Mouse (Mus musculus): ENCODE results near the gene Akap6. TPM values are rescaled to one million over a fixed set of nuclear protein-coding genes. Genes with fewer than 3 reads are reported as not detected.

Gene Akap6
- total and polyA plus RNA-seq, 3 experiments: not detected

GRCm38 (mm10) chr12:53028926-53029325 lies 329.7 kb downstream of the Akap6 start:
- Histone ChIP-seq H3K27ac (ENCODE audit: control insufficient read depth, low read depth, low read length) (no peak overlapping the region), H3K4me3 (ENCODE audit: control insufficient read depth in 1 of 2, insufficient read depth in 1 of 2, low read depth in 2 of 2, low read length in 2 of 2) (no peak overlapping the region), H3K4me1 (ENCODE audit: control insufficient read depth in 1 of 2, insufficient read depth in 2 of 2, low read length in 2 of 2) (no peaks in the 10 kb centered on the region), H3K9me3 (replicated peaks; ENCODE audit: insufficient read depth, low read length) (no peaks in the 10 kb centered on the region), H3K27me3 (ENCODE audit: control insufficient read depth in 1 of 2, insufficient read depth in 2 of 2, low read length in 2 of 2) (no peaks in the 10 kb centered on the region), H3K79me2 (ENCODE audit: control insufficient read depth, insufficient read depth, low read length, poor library complexity) (no peaks in the 10 kb centered on the region), H3K9ac (ENCODE audit: control insufficient read depth, low read depth, low read length, poor library complexity, severe bottlenecking) (no peak overlapping the region), H3K36me3 (ENCODE audit: control insufficient read depth in 1 of 2, insufficient read depth in 2 of 2, low read length in 2 of 2) (no peaks in the 10 kb centered on the region)
- TF ChIP-seq ELF1 (IDR thresholded peaks at IDR 0.05; ENCODE audit: low read depth, low read length) (no peak), GATA1 (IDR thresholded peaks at IDR 0.05; ENCODE audit: low read depth, low read length) (no peak), CTCF (IDR thresholded peaks at IDR 0.05 in 2 of 3, conservative IDR thresholded peaks at IDR 0.05 in 1 of 3; ENCODE audit: control insufficient read depth in 1 of 3, insufficient read depth in 1 of 3, low read depth in 2 of 3, low read length in 3 of 3, poor library complexity in 1 of 3, severe bottlenecking in 1 of 3) (no peak), NELFE (IDR thresholded peaks at IDR 0.05; ENCODE audit: low read depth, low read length) (no peak), NRF1 (IDR thresholded peaks at IDR 0.05; ENCODE audit: insufficient read depth, low read depth, low read length, poor library complexity, severe bottlenecking) (no peak), USF1 (IDR thresholded peaks at IDR 0.05; ENCODE audit: low read depth, low read length) (no peak), RCOR1 (IDR thresholded peaks at IDR 0.05; ENCODE audit: low read depth, low read length) (no peak), TAL1 (IDR thresholded peaks at IDR 0.05; ENCODE audit: low read length) (no peak), POLR2AphosphoS5 (IDR thresholded peaks at IDR 0.05; ENCODE audit: borderline replicate concordance, low read depth, low read length) (no peak), JUND (IDR thresholded peaks at IDR 0.05; ENCODE audit: low read depth, low read length) (no peak), RAD21 (IDR thresholded peaks at IDR 0.05; ENCODE audit: low read depth, low read length) (no peak), MAFK (IDR thresholded peaks at IDR 0.05; ENCODE audit: borderline replicate concordance, low read depth, low read length) (no peak)
- DNase-seq (ENCODE audit: low read depth, low spot score): no peak

GRCm38 (mm10) chr12:53029910-53030309 lies 330.7 kb downstream of the Akap6 start:
- Histone ChIP-seq H3K4me1 (ENCODE audit: control insufficient read depth in 1 of 2, insufficient read depth in 2 of 2, low read length in 2 of 2) (no peaks in the 10 kb centered on the region), H3K4me3 (ENCODE audit: control insufficient read depth in 1 of 2, insufficient read depth in 1 of 2, low read depth in 2 of 2, low read length in 2 of 2) (no peak overlapping the region), H3K36me3 (ENCODE audit: control insufficient read depth in 1 of 2, insufficient read depth in 2 of 2, low read length in 2 of 2) (no peaks in the 10 kb centered on the region), H3K27me3 (ENCODE audit: control insufficient read depth in 1 of 2, insufficient read depth in 2 of 2, low read length in 2 of 2) (no peaks in the 10 kb centered on the region), H3K9me3 (replicated peaks; ENCODE audit: insufficient read depth, low read length) (no peaks in the 10 kb centered on the region), H3K79me2 (ENCODE audit: control insufficient read depth, insufficient read depth, low read length, poor library complexity) (no peaks in the 10 kb centered on the region), H3K27ac (ENCODE audit: control insufficient read depth, low read depth, low read length) (no peak overlapping the region), H3K9ac (ENCODE audit: control insufficient read depth, low read depth, low read length, poor library complexity, severe bottlenecking) (no peak overlapping the region)
- no peak for TF ChIP-seq MAX (IDR thresholded peaks at IDR 0.05; ENCODE audit: low read length)
- TF ChIP-seq TBP (IDR thresholded peaks at IDR 0.05; ENCODE audit: low read depth, low read length): no peak
- no peak for TF ChIP-seq HCFC1 (IDR thresholded peaks at IDR 0.05; ENCODE audit: low read depth, low read length)
- no peak for TF ChIP-seq ZC3H11A (IDR thresholded peaks at IDR 0.05; ENCODE audit: low read depth, low read length)
- no peak for TF ChIP-seq POLR2AphosphoS2 (IDR thresholded peaks at IDR 0.05; ENCODE audit: low read length)
- TF ChIP-seq KAT2A (conservative IDR thresholded peaks at IDR 0.05; ENCODE audit: low read depth, low read length): no peak
- no peak for TF ChIP-seq ZKSCAN1 (IDR thresholded peaks at IDR 0.05; ENCODE audit: low read depth, low read length)
- TF ChIP-seq EP300 (IDR thresholded peaks at IDR 0.05; ENCODE audit: low read depth in 1 of 2, low read length in 2 of 2): no peak
- no peak for TF ChIP-seq ZNF384 (IDR thresholded peaks at IDR 0.05; ENCODE audit: low read depth, low read length)
- no peak for TF ChIP-seq E2F4 (IDR thresholded peaks at IDR 0.05; ENCODE audit: borderline replicate concordance, low read depth, low read length)
- TF ChIP-seq GABPA (IDR thresholded peaks at IDR 0.05; ENCODE audit: low read depth, low read length): no peak
- no peak for TF ChIP-seq ZMIZ1 (IDR thresholded peaks at IDR 0.05; ENCODE audit: low read depth, low read length)
- no peak for TF ChIP-seq TCF12 (IDR thresholded peaks at IDR 0.05; ENCODE audit: low read depth, low read length)
- TF ChIP-seq UBTF (IDR thresholded peaks at IDR 0.05; ENCODE audit: borderline replicate concordance, insufficient read depth, low read depth, low read length): no peak
- no peak for TF ChIP-seq BHLHE40 (IDR thresholded peaks at IDR 0.05; ENCODE audit: borderline replicate concordance, low read depth, low read length)
- no peak for DNase-seq (ENCODE audit: low read depth, low spot score)
